Mouse (Mus musculus) frontal cortex, postnatal 14 days (tissue): Measurements from ENCODE around the gene Cfap100.

Experiments used
- DNase-seq, 2 experiments: peaks; one replicate each; pipeline ENCODE4 v3.0.0; 2022; ENCODE audit warnings: low spot score in 2 of 2

The Cfap100 gene

DNA sequence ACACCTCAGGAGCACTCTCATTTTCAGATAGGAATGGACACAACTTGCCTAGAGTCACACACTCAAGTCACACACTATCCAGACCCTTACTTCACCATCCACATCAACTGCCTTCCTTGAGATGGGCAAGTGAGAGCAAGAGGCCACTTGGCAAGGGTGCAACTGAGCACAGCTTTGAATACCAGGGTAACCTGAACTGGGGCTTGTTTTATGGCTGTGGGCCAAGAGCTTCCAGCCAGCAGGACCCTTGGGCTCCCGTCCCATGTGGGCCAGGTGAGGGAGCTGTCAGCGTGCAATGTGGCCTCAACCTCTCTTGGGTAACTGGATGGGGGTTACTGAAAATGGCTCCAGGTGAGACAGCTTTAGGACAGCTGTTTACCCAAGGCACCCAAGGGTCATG, 28.8 kb upstream of the Cfap100 start:
- DNase-seq, result no peak

DNA sequence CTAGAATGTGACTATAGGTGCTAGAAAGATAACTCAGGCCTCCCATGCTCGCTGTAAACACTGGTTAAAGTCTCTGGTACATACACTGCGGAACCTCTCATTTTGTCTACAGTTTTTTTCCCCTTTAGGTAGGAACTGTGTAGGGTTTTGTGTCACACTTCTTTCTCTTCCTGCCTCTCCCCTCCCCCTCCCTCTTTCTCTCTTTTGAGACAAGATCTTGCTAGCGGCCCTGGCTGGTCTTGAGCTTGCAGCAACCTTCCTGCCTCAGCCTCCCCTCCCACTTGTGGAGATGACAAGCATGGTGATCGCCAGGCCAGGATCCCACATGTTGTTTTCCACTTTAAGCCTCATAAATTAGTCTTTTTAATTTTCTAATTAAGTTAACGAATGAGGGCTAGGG, 25.2 kb upstream of the Cfap100 start:
- DNase-seq, result no peak

DNA sequence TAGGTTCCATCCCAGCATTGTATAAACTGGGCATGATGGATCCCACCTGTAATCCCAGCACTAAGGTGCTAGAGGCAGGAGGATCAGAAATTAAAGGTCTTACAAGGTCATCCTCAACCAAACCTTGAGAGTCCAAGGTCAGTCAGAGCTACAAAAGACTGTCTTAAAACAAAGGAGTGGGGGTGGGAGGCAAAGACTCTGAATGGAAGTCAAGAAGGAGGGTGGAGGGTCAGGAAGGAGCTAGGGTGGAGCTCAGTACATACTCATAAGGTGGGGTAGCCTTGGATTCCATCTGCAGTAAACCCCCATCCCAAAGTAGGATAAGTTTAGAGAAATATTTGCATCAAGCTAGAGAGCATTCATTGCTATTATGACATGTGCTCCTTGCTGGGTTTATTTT, 24.0 kb upstream of the Cfap100 start:
- DNase-seq, result no peak

DNA sequence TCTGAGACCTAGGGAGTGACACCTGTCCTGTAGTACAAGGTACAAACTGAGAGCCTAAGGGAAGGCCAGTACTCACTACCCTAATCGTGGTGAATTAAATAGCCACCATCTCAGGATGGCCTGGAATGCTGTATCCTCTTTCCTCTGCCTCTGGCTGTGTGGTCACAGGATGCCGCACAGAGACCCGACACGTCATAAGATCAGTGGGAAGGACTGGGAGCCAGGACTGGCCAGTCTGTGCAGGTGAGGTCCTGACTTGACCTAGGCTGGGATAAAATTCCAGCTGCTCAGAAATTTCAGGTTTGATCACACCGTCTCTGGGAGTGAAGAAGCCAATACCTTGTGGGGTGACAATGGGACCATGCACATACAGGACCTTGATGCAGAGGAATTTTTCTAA, 22.9 kb upstream of the Cfap100 start:
- DNase-seq, result no peak

DNA sequence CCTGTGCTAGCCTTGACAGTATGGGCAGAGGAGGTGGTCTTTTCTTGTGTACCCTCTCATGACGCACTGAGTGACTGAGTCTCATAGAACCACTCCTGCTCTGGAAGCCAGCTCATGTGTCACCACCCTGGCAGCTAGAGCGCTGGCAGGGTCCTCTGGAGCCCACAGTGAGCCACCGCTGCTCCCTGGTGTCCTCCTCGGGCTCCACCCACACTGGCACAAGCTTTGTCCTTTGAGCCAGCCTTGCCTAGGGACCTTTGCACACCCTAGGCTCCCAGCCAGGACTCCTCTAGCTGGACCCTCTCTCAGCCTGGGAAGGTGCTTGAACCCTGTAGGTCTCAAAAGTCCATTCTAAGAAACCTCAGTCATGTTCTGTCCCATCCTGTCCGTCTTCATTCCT, 22.1 kb upstream of the Cfap100 start:
- peak in 1 of 2 experiments; percentile 27 for DNase-seq

DNA sequence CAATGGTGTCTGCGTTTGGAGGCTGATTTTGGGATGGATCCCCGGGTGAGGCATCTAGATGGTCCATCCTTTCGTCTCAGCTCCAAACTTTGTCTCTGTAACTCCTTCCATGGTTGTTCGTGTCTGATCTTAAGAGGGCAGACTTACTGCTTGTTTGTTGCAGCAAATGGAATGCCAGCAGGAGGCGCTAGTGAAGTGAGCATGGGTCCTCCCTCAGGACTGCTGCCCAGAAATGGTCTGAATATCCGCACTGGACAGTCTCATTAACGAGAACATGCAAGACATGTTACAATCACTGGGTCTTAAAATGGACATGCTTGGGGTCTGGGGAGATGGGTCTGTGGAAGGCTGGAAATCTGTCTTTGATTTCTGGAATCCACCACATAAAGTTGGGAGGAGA, 21.6 kb upstream of the Cfap100 start:
- DNase-seq, result peak; percentile 51 to 71

DNA sequence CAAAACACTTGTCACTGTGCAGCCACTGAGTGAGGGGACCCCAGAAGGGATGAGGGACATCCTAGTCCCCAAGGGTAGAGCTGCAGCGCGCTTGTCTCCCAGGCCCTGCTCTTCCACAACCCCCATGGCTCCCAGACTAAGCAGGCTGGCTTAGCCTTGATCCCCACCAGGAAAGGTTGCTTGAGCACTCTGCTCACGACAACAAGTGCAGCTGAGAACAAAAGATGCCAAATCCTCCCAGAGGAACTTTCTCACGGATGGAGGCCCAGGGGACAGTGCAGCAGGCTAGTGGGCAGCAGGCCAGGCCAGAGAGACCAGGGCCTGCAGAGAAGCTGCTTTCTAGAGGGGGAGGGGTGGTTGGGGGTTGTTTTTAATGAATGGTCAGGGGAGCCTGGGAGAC, 18.3 kb upstream of the Cfap100 start:
- DNase-seq, result no peak

DNA sequence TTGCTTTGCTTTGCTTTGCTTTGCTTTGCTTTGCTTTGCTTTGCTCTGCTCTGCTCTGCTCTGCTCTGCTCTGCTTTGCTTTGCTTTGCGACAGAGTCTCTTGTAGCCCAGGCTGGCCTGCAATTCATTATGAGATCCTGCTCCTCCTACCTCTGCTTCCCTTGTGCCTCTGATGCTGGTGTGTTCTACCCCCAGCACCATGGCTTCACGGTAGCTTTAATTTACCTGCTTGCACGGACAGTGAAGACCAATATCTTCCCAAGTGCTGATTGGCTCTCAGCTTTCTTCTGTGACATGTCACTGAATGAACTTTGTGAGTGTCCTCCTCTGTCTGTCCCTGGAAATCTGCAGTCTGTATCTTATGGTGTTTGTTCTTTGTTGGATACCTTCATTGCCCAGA, 8.4 kb upstream of the Cfap100 start:
- no peak for DNase-seq

DNA sequence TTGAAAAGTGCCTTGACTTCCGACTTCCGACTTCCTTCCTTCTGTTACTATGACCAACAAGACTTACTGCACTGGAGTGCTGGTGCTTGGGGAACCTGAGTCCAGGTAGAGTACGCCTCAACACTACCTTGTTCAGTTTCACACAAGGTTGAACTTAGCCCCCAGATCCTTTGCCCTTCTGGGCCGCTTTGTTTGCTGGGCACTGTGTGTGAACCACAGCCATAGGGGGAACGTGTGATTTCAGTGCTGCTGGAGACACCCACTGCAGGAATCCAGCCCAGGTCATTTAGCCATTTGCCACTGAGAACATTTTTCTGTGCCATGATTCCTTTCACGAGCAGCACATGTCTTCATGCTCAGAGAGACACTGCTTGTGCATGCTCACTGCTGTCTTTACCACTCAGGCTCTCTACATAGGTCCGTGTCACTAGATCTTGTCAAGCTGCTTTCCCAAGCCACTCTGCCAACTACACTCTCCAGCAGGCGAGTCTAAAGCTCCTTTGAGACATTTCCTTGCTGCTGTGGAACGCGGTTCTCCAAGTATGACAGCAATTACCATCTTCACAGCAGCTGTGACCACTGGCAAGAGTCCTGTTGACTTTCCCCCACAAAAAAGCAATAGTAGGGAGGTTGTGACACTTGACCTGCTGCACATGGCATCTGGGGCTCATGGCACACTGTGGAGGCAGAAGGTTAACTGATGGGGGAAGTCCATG, 7.8 kb upstream of the Cfap100 start:
- no peak for DNase-seq

DNA sequence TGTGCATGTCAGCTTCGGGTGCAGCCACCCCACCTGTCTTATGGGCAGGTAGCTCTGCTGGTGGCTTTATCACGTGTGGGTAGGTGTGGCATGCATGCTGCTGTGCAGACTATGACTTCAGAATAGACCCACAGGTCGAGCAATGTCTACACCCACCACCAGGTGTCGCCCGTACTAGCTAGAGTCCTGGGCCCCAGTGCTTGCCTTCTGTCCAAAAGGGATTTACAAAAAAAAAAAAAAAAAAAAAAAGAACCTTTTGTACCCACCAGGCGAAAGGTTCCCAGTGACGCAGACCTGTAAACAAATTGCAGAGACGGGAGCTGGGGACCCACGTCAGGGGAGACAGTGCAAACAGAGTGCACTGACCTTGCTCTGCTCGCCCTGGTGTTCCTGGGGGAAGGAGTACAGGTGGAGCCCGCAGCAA, 6.6 kb upstream of the Cfap100 start:
- peak; percentile 63 to 80 for DNase-seq

DNA sequence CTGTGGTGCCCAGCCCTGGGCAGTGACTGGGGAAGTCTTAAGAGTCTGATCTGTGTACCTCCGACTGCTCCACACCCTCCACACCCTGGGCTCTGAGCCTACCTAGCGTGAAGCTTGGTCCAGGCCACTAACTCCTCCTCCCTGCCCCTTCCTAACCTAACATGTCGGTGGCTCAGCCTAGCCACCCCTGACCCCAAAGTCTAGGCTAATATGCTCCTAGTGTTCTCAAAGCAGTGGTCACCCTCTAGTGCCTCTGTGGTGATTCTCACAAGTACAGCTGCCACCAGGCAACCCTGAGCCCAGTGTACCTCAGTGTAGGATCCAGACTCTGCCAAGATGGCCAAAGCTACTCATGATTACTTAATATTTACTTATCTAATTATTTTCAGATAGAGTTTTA, 6.1 kb upstream of the Cfap100 start:
- DNase-seq, result no peak

DNA sequence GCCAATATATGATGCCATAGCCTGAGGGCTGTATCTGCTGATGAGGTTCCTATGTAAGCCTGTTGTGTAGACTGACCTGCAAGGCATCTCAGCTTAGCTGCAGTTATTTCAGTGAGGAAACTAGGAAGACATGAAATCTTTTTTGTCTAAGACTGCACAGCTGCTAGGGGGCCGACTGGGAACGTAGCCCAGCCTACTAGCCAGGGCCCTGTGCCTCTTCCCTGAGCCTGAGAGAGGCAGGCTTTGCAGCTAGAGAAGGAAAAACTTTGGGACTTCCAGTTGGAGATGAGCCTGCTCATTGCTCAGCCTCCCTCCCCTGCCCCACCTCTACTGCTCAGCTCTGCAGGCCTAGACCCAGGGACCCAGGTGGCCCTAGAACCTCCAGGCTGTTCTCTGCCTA, 2.9 kb upstream of the Cfap100 start:
- DNase-seq, result peak; percentile 42 to 49

DNA sequence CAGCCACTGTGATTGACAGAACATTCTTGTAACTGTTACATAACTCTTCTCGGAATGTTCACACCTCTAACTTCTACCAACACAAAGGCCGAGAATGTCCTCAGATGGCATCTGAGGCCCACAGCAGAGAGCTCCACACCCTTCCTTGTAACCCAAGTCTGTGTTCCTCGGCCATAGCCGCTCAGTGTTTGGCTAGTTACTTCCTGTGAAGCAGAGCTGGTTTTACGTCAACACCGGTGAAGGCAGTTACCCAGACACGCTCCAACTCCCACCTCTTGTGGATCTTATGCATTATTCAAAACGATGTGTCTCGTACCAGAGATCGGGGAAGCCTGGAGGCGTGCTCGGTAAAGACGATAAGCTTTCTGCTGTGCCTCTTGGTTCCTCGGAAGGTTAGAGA, 1.3 kb upstream of the Cfap100 start:
- DNase-seq, result peak in 1 of 2 experiments; percentile 21

DNA sequence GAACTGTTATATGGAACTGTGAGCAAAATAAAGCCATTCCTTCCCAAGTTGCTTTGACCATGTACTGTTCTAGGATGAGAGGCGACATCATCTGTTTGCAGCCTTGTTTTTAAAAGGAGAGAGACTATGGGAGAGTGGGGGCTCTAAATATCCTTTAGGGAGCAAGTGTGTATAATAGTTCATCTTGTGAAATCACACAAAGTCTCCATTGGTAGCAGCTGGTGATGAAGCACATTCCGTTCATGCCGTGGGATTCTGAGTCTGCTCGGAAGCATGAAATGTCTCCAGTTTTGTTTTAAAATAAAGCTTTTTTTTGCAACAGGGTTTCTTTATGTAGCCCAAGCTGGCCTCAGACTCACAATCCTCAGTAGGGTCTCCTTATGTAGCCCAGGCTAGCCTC, 2.6 kb downstream of the Cfap100 start:
- DNase-seq, result no peak

DNA sequence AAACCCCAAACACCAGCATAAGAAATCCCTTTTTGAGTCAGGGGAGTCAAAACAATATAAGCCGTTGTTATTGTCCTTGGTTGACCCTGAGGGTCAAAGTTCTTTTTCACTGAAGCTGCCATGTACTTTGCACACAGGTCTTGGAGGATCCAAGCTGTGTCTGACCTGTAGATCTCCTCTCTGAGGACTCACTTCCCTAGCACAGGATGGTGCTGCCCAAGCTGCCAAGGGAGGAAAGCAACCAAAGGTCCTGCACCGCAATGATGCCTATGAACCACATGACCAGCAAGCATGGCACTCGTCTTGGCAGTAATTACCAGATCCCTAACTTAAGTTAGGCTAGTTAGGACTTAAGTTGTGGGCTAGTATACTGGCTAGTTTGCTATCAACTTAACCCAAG, 3.2 kb downstream of the Cfap100 start:
- DNase-seq, result no peak

DNA sequence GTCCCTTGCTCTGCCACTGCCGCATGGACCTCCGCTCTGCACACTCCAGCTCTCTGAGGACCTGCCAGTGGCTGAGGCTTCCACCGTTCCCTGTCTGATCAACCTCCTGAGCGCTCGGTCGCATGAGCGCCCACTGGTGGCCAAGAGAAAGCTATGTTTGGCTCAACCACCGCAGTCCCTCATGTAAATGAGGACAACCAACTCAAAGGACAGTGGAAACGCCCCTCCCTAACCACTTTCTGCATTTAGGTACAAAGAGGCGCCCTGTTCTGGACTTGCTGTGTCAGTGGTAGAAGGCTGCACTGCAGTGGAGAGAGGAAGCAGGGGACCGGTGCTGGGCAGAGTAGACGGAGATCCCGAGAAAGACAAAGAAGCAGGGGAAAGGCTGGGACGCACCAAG, 6.0 kb downstream of the Cfap100 start:
- DNase-seq, result peak; percentile 62 to 76

DNA sequence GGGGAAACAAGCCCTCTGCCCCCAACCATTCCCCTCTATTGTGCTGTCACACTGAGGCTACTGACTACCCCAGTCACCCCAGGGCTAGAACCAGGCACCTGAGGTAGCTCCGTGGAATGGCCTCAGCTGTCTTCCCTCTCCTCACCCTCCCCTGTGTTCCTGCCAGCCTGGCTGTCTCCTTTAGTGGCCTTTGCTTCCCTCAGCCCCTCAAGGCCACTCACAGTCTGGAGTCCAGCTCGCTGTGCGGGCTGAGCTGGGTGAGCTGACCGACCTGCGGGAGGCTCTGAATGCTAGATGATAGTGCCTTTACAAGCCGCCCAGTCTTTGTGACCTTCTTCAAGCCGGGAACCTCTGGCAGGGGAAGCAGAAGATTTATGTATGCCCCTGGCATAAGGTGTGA, 16.7 kb downstream of the Cfap100 start:
- no peak for DNase-seq

DNA sequence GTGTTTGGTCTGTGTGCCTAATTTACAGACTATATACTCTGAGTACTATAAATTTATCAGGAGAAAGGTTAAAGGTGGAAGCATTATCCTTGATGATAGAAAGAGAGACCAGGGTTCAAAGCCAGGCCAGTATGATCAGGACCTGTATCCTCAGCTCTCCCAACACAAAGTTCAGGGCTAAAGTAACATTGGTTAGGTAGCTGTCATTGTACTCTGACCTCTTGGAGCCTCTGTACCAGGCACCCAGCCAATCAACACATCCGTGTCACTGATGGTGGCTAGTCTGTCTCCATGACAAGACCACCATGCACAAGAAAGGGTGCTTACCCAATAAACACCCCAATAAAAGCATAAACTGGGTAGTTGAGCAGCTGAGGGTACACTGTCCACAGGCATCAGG, 17.6 kb downstream of the Cfap100 start:
- no peak for DNase-seq

DNA sequence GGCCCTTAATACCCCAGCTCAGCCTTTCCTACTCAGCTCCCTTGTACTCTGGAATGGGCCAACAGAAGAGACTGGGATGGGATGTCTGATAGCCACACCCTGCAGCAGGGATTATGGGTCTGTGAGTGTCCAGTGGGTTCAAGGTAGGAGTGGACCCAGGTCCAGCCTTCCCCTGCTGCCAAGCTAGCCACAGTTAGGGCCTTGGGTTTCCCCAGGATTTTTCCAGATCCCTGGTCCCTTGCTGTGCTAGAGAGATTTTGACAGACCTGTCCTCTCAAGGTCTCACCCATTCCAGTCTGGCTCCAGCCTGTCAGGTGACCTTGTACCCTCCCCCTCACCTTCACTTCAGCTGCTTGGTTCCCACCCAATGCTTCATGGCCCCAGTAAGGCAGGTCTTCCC, 20.0 kb downstream of the Cfap100 start:
- no peak for DNase-seq

DNA sequence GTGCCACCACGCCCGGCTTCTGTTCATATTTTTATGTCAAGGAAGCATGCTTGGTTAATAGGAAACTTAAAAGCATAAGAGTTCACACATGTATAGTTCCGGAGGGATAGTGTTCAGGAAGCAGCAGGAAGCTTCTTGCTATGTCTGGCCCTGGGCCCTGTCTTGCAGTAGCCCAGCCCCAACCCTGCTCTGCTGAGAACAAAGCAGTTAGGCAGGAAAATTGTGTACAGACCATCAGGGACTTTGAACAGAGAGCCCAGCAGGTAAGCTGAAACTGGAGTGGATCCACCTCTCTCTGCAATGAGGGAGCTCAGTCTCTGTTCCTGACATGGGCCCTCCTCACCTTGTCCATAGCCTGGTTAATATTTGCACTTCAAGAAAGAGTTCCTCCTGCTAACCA, 31.3 kb downstream of the Cfap100 start:
- no peak for DNase-seq

DNA sequence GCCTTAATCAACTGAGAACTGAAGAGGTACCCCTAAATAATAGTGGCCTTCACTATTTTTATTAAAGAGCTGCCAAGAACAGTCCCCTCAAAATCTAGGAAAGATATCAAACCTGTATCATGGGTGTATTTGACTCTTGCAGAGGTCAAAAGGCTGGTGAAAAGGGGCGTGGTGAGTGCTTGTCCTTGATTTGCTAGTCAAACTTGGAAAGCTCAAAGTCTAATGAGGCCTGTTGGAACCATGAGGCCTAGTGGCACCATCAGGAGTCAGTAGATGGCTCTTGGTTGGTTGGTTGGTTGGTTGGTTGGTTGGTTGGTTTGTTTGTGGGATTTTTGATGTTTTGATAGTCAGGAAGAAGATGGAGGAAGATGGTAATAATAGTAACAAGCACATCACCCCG, 32.8 kb downstream of the Cfap100 start:
- no peak for DNase-seq

DNA sequence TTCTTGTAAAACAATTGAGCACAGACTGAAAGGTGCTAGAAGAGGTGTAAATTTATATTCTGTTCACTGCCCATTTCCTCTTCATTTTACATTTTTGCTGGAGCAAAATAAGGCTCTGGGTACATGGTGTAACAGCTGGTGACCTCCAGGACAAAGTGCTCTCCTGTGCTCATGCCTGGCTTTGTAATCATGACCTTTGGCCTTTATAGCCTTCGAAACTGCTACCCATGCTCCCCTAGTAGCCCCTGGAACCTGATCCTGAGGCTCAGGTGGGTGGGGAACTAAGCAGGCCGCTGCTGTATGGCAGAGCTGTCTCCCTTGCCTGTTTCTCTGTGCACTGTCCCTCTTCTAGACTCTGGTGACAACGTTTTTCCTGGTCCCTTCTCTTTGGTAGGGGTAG, 34.6 kb downstream of the Cfap100 start:
- no peak for DNase-seq

DNA sequence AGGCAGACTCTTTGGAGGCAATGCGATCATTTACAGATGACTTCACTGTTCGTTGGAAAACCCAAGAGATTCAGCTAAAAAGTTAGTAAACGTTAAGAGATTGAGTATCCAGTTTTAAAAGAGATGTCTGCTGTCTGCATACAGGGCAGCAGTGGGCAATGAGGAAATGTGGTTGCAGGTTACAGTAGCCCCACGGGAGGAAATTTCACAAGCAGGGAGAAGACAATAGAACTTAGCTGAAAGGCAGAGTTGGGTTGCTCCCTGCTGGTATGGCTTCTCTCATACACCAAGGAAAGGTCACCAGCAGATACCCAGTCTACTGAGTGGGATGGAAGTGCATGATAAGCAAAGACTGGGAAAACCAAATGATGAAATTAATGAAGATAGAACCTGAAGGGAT, 38.0 kb downstream of the Cfap100 start:
- no peak for DNase-seq

DNA sequence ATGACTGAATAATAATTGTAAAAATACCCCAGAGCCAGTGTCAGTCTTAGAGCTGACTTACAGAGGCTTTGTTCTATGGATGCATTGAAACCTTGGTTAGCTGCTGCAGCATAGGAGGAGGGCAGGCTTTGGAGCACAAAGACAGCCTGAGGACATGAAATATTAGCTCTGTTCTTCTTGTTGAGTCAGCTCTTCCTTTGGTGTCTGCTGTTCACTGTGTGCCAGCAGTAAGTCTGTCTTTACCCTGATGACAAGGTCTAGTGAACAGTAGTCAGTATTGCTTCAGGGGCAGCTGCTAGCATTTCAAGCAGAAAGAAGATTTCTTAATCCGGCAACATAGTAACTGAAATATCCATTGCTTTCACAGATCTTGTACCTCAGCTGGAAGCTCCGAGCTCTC, 47.1 kb downstream of the Cfap100 start:
- DNase-seq, result no peak
